Mouse (Mus musculus) stomach, postnatal 0 days (tissue): ENCODE data around the gene Mymx. TPM values are rescaled to one million over a fixed set of nuclear protein-coding genes. Genes with fewer than 3 reads are reported as not detected.

ENCODE experiments used
- ATAC-seq: fragments of 200-750 bp; cut with Nextera tagmentation; 2 replicates; pipeline ENCODE4 v1.8.0; 2017; ENCODE audit not compliant: low FRiP score, low TSS enrichment
- DNase-seq: peaks from one replicate; pipeline ENCODE4 v3.0.0-alpha.2; 2016; ENCODE audit warnings: low spot score
- H3K27ac ChIP-seq: fragments of 300-500 bp; sonication (generic); replicated peaks from 2 replicates; pipeline ENCODE4 v1.5.1; 2014; ENCODE audit warnings: mild to moderate bottlenecking, control low read depth
- H3K27me3 ChIP-seq: fragments of 300-500 bp; sonication (generic); 2 replicates; pipeline ENCODE4 v1.6.1; 2014; ENCODE audit warnings: low read length; ENCODE audit not compliant: control insufficient read depth, insufficient read depth
- H3K36me3 ChIP-seq: fragments of 300-500 bp; sonication (generic); 2 replicates; pipeline ENCODE4 v1.6.1; 2014; ENCODE audit warnings: low read length, mixed read lengths; ENCODE audit not compliant: control insufficient read depth, insufficient read depth
- H3K4me1 ChIP-seq: fragments of 300-500 bp; sonication (generic); replicated peaks from 2 replicates; pipeline ENCODE4 v1.6.1; 2014; ENCODE audit warnings: antibody characterized with exemption; ENCODE audit not compliant: control insufficient read depth, insufficient read depth
- H3K4me2 ChIP-seq: fragments of 300-500 bp; sonication (generic); replicated peaks from 2 replicates; pipeline ENCODE4 v1.6.1; 2014; ENCODE audit warnings: low read depth, mild to moderate bottlenecking, control low read depth, moderate library complexity
- H3K4me3 ChIP-seq: fragments of 300-500 bp; sonication (generic); 2 replicates; pipeline ENCODE4 v1.5.1; 2014; ENCODE audit warnings: low read depth, low read length, control low read depth
- H3K9ac ChIP-seq: fragments of 300-500 bp; sonication (generic); 2 replicates; pipeline ENCODE4 v1.6.1; 2014; ENCODE audit warnings: mild to moderate bottlenecking, low read length, control low read depth, mixed read lengths
- H3K9me3 ChIP-seq: fragments of 300-500 bp; sonication (generic); 2 replicates; pipeline ENCODE4 v1.6.1; 2016; ENCODE audit warnings: low read length; ENCODE audit not compliant: control insufficient read depth
- CTCF ChIP-seq: IDR thresholded peaks from 2 replicates; pipeline ENCODE4 v1.5.1; 2016; ENCODE audit warnings: antibody characterized with exemption, low read depth, mild to moderate bottlenecking, moderate library complexity
- EP300 ChIP-seq: optimal IDR thresholded peaks from 2 replicates; pipeline ENCODE3; 2016; ENCODE audit warnings: antibody characterized with exemption
- WGBS: fragments of 180-500 bp; shearing (Covaris S2); extraction: QIAGEN DNeasy Blood & Tissue Kit; methylation state at CpG from one replicate; pipeline ENCODE4 v1.1.7; 2014; 5-methylcytosine and 5-hydroxymethylcytosine counted together
- polyA plus RNA-seq: library from polyadenylated mRNA; unstranded; fragments of >200 nt; fragmentation: Nextera tagmentation; extraction: Ambion mirVana; gene quantifications from 2 replicates; pipeline ENCODE4 v1.2.1, GENCODE M21; 2015

Mymx gene
- polyA plus RNA-seq, 1 experiment from 2014 or later, result 1.2 TPM

GRCm38 (mm10) chr17:45590410-45590809 lies 11.5 kb downstream of the Mymx start:
- no peaks in the 10 kb centered on the region for H3K9me3 ChIP-seq
- H3K36me3 ChIP-seq, result peaks cover 6% of the 10 kb centered on the region
- H3K4me2 ChIP-seq, result no peak overlapping the region
- ATAC-seq, result no peak
- no peak for DNase-seq
- 75% methylated on average over 6 of the region's 6 CpGs for WGBS
- H3K27ac ChIP-seq, result no peak overlapping the region
- H3K4me3 ChIP-seq, result no peak overlapping the region
- H3K27me3 ChIP-seq, result no peaks in the 10 kb centered on the region
- H3K9ac ChIP-seq, result no peak overlapping the region
- H3K4me1 ChIP-seq, result peaks cover 14% of the 10 kb centered on the region; the same call in 1 of the 2 replicates
- TF ChIP-seq EP300 (no peak), CTCF (no peak)

DNA sequence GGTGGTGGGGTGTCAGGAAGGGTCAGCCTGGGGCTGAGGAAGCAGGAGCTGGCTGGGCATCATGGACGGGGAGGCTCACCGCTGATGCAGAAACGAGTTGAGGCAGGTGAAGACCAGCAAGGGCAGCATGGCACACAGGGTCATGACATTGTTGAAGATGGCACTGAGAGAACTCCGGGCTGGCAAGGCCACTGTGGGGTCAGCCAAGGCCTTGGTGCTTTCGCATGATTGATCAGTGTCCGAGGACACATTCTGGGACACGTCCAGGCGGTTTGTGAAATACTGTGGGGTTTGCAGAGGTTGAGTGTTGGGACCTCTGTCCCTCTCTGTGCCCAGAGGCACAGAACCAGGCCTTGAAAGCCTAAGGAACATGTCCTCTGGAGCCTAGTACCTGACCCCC lies 12.1 kb downstream of the Mymx start:
- peaks cover 6% of the 10 kb centered on the region for H3K36me3 ChIP-seq
- H3K4me2 ChIP-seq, result no peak overlapping the region
- no peak overlapping the region for H3K27ac ChIP-seq
- H3K4me3 ChIP-seq, result no peak overlapping the region
- H3K4me1 ChIP-seq, result peaks cover 12% of the 10 kb centered on the region; the same call in 1 of the 2 replicates
- no peak overlapping the region for H3K9ac ChIP-seq
- no peaks in the 10 kb centered on the region for H3K27me3 ChIP-seq
- WGBS, result 89% methylated on average over 8 of the region's 8 CpGs
- ATAC-seq, result no peak
- H3K9me3 ChIP-seq, result no peaks in the 10 kb centered on the region
- TF ChIP-seq CTCF, result no peak
- TF ChIP-seq EP300, result no peak
- no peak for DNase-seq

DNA sequence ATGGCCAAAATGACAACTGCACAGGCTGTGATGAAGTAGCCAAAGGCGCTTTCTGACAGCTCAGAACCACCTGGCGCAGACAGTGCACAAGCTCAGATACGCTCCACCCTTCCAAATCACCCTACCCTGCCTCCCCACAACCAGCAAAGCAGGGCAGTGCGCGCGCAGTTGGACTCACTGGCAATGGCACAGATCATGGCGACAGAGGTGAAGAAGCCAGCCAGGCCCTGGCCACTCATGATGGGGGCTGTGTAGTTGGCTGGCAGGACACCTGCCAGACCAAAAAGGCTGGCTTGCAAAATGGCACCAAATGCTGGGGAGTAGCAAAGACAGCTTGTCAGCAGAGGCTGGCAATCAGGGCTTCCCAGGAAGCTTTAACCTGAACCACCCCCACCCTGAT lies 12.7 kb downstream of the Mymx start:
- no peaks in the 10 kb centered on the region for H3K9me3 ChIP-seq
- no peak overlapping the region for H3K4me2 ChIP-seq
- ATAC-seq (no peak), DNase-seq (no peak)
- H3K36me3 ChIP-seq, result peaks cover 6% of the 10 kb centered on the region
- no peak overlapping the region for H3K4me3 ChIP-seq
- no peak overlapping the region for H3K27ac ChIP-seq
- no peaks in the 10 kb centered on the region for H3K27me3 ChIP-seq
- H3K9ac ChIP-seq, result no peak overlapping the region
- H3K4me1 ChIP-seq, result peaks cover 14% of the 10 kb centered on the region; the same call in 1 of the 2 replicates
- WGBS, result 97% methylated on average over 7 of the region's 7 CpGs
- TF ChIP-seq CTCF (no peak), EP300 (no peak)

GRCm38 (mm10) chr17:45588370-45588769 lies 13.5 kb downstream of the Mymx start:
- WGBS, result 88% methylated on average over 7 of the region's 7 CpGs

GRCm38 (mm10) chr17:45586449-45586837 lies 15.5 kb downstream of the Mymx start:
- Histone ChIP-seq H3K9me3 (no peaks in the 10 kb centered on the region), H3K4me3 (no peak overlapping the region), H3K4me1 (0 out of 2 replicates have a peak, but pooled peaks cover 5% of the 10 kb centered on the region), H3K27me3 (no peaks in the 10 kb centered on the region), H3K36me3 (peaks cover 6% of the 10 kb centered on the region), H3K4me2 (no peak overlapping the region), H3K9ac (no peak overlapping the region), H3K27ac (peak overlapping the region; percentile 89; the same call in 1 of the 2 replicates)
- WGBS, result 98% methylated on average over 3 of the region's 3 CpGs
- no peak for DNase-seq
- ATAC-seq, result no peak
- peak; percentile 63 for TF ChIP-seq CTCF
- TF ChIP-seq EP300, result no peak

More at GRCm38 (mm10) chr17:45588370-45588769, 13.5 kb downstream of the Mymx start:
- no peaks in the 10 kb centered on the region for H3K27me3 ChIP-seq
- no peaks in the 10 kb centered on the region for H3K9me3 ChIP-seq
- H3K27ac ChIP-seq, result no peak overlapping the region
- peaks cover 10% of the 10 kb centered on the region; the same call in 1 of the 2 replicates for H3K4me1 ChIP-seq
- ATAC-seq, result no peak
- no peak overlapping the region for H3K4me2 ChIP-seq
- no peak for TF ChIP-seq EP300
- TF ChIP-seq CTCF, result no peak
- no peak overlapping the region for H3K4me3 ChIP-seq
- H3K36me3 ChIP-seq, result peaks cover 6% of the 10 kb centered on the region
- H3K9ac ChIP-seq, result no peak overlapping the region
- DNase-seq, result no peak

GRCm38 (mm10) chr17:45585725-45586448 lies 16.0 kb downstream of the Mymx start:
- Histone ChIP-seq H3K27me3 (no peaks in the 10 kb centered on the region), H3K9ac (0 out of 2 replicates have a peak overlapping the region, but pooled peaks have one; percentile 9), H3K36me3 (peaks cover 6% of the 10 kb centered on the region), H3K9me3 (no peaks in the 10 kb centered on the region), H3K4me1 (0 out of 2 replicates have a peak, but pooled peaks cover 5% of the 10 kb centered on the region), H3K27ac (peak overlapping the region; percentile 89), H3K4me2 (no peak overlapping the region), H3K4me3 (no peak overlapping the region)
- ATAC-seq (no peak), DNase-seq (no peak)
- 75% methylated on average over 23 of the region's 23 CpGs for WGBS
- TF ChIP-seq EP300 (no peak), CTCF (no peak)
